Mouse (Mus musculus) bone marrow macrophage, adult 2 months (primary cell): ENCODE results near the gene Zfp580. TPM values are rescaled to one million over a fixed set of nuclear protein-coding genes. Genes with fewer than 3 reads are reported as not detected.

Experiments used
- H3K27ac ChIP-seq: 2 replicates; pipeline ENCODE4 v1.5.1; 2012; ENCODE audit warnings: low read depth, low read length; ENCODE audit not compliant: insufficient read depth
- H3K4me1 ChIP-seq: 2 replicates; pipeline ENCODE4 v1.6.1; 2012; ENCODE audit warnings: low read length; ENCODE audit not compliant: control insufficient read depth, insufficient read depth
- H3K4me3 ChIP-seq: 2 replicates; pipeline ENCODE4 v1.5.1; 2012; ENCODE audit warnings: mild to moderate bottlenecking, low read length, moderate library complexity; ENCODE audit not compliant: insufficient read depth
- CTCF ChIP-seq: IDR thresholded peaks from 2 replicates; pipeline ENCODE4 v1.5.1; 2012; ENCODE audit warnings: low read depth, mild to moderate bottlenecking, low read length, moderate library complexity
- POLR2A ChIP-seq: IDR thresholded peaks from 2 replicates; pipeline ENCODE4 v1.6.1; 2012; ENCODE audit warnings: mild to moderate bottlenecking, low read depth, low read length, borderline replicate concordance
- polyA plus RNA-seq: library from polyadenylated mRNA; stranded (reverse); fragments of >200 nt; gene quantifications from 2 replicates; pipeline ENCODE4 v1.2.4, GENCODE M21; 2012; ENCODE audit not compliant: missing spikeins, insufficient read depth, insufficient read length

The Zfp580 gene
- polyA plus RNA-seq, 1 experiment: 7.7 TPM

DNA sequence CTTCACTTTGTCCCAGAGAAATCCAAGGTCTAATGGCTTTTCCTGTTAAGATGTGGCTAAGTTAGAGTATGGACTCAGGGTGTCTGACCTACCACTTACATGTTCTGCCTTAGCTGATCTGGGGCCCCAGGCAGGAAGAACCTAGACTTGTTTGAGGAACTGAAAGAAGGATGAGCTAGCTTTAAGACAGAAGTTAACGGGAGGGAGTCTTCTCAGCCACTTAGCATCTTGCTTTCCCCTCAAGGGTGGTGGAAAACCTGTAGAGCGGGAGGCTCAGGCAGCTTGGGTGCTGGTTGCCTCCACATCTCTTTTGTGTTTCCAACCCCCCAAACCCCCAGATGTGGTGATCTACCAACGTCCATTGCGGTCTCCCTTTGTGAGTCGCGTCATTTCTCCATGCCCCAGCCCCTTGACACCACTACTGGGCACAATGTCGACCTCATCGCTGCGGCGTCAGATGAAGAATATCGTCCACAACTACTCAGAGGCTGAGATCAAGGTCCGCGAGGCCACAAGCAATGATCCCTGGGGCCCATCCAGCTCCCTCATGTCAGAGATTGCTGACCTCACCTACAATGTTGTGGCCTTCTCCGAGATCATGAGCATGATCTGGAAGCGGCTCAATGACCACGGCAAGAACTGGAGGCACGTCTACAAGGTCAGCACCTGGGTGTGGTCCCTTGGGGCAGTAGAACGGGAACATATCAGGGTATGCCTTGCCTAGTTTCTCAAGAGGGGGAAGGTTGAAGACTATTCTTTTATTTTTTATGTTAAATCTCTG, 32.2 kb downstream of the Zfp580 start:
- Histone ChIP-seq H3K27ac (peak overlapping the region; percentile 87), H3K4me3 (peak overlapping the region; percentile 41), H3K4me1 (peaks cover 38% of the 10 kb centered on the region)
- TF ChIP-seq CTCF: no peak
- no peak for TF ChIP-seq POLR2A

GRCm38 (mm10) chr7:5085512-5085911, 34.2 kb downstream of the Zfp580 start:
- H3K4me1 ChIP-seq: peaks cover 33% of the 10 kb centered on the region

DNA sequence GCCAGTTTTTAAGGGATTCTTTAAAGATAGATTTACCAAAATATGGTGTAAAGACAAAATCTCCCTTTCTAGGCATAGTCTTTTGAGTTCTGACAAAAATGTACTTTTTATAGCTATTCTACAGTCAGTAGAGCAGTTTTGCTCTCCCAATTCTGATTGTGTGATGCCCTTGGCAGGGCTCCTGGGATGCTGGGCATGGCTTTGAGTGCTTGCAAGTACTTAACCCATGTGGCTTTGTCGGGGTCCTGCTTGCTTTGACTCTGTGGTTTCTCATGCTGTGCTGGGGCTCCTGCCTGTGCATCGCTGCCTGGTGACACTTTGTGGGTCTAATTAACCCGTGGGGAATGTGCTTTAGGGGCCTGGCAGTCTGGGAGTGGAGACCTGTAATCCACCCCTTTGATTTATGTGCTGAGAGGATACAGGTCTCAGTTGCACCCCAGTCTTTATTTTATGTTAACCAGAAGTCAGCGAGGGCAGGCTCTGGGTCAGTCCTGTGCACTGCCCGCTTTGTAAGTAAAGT, 35.6 kb downstream of the Zfp580 start:
- H3K27ac ChIP-seq: no peak overlapping the region
- peaks cover 31% of the 10 kb centered on the region for H3K4me1 ChIP-seq
- TF ChIP-seq CTCF (no peak), POLR2A (no peak)
- H3K4me3 ChIP-seq: no peak overlapping the region

More at GRCm38 (mm10) chr7:5085512-5085911, 34.2 kb downstream of the Zfp580 start:
- TF ChIP-seq POLR2A (no peak), CTCF (no peak)
- no peak overlapping the region for H3K4me3 ChIP-seq
- no peak overlapping the region for H3K27ac ChIP-seq

DNA sequence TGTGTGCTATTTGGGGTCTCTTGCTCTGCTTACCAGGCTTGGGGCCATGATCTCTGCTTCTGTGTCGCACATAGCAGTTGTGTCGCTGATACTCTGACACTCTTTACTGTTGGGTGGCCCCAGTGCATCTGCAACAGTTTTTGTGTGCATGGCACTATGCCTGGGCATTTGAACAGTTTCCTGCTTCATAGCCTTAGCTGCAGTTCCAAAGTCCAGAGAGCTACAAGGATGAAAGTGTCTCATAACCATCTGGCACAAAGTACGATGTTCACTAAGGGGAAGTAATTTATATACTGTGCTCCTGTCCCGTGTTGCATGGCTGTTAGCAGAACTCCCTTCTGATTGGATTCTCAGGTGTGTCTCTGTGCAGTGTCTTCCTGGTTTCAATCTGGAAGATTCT, 36.5 kb downstream of the Zfp580 start:
- H3K4me3 ChIP-seq: no peak overlapping the region

DNA sequence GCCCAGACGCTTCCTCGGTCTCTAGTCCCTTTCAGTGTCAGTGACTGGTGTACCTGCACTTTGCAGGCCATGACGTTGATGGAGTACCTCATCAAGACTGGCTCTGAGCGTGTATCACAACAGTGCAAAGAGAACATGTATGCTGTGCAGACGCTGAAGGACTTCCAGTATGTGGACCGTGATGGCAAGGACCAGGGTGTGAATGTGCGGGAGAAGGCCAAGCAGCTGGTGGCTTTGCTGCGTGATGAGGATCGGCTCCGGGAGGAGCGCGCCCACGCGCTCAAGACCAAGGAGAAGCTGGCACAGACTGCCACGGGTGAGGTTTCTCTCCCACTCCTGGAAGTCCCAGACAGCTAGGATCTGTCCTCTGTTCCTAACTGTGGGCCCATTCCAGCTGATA, 38.5 kb downstream of the Zfp580 start:
- TF ChIP-seq POLR2A: no peak
- TF ChIP-seq CTCF: no peak
- Histone ChIP-seq H3K4me3 (no peak overlapping the region), H3K27ac (no peak overlapping the region), H3K4me1 (peaks cover 12% of the 10 kb centered on the region)

More for the DNA sequence above, 36.5 kb downstream of the Zfp580 start:
- peaks cover 24% of the 10 kb centered on the region for H3K4me1 ChIP-seq
- TF ChIP-seq CTCF: no peak
- no peak for TF ChIP-seq POLR2A
- no peak overlapping the region for H3K27ac ChIP-seq

GRCm38 (mm10) chr7:5091008-5091728, 39.8 kb downstream of the Zfp580 start:
- Histone ChIP-seq H3K4me1 (peaks cover 9% of the 10 kb centered on the region; the same call in 1 of the 2 replicates), H3K27ac (no peak overlapping the region), H3K4me3 (no peak overlapping the region)
- TF ChIP-seq POLR2A (no peak), CTCF (no peak)

- Histone ChIP-seq H3K27ac (no peak overlapping the region), H3K4me3 (no peak overlapping the region), H3K4me1 (0 out of 2 replicates have a peak, but pooled peaks cover 2% of the 10 kb centered on the region)
- TF ChIP-seq POLR2A: no peak
- no peak for TF ChIP-seq CTCF
Measured at GRCm38 (mm10) chr7:5092381-5092780, 41.0 kb downstream of the Zfp580 start.

DNA sequence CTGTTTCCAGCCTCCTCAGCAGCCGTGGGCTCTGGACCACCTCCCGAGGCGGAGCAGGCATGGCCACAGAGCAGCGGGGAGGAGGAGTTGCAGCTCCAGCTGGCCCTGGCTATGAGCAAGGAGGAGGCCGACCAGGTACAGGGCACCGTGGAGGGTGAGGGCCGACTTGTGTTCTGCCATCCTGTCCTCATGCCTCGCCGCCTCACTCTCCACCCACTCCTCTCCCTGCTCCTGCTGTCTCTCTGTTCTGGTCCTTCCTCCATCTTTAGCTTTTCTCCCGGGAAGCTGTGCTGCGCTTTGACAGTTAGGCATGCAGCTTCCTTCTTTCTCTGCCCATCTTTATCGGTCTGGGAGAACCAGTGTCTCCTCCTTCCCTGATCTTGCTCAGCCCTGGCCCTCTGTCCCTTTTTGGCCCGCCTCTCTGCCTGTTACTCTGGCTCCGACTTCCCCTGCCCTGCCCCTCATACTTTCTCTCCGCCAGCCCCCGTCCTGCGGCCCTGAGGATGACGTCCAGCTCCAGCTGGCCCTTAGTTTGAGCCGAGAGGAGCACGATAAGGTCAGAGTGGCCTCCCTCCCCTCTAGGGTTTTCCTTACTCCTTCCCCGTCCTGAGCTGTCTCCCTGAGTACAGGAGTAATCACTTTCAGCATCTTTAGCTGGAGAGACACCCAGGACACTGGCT, 41.6 kb downstream of the Zfp580 start:
- no peak overlapping the region for H3K27ac ChIP-seq
- TF ChIP-seq CTCF (no peak), POLR2A (no peak)
- no peak overlapping the region for H3K4me3 ChIP-seq
- H3K4me1 ChIP-seq: 0 out of 2 replicates have a peak, but pooled peaks cover 2% of the 10 kb centered on the region

GRCm38 (mm10) chr7:5098769-5099168, 47.4 kb downstream of the Zfp580 start:
- no peak overlapping the region for H3K4me3 ChIP-seq
- H3K4me1 ChIP-seq: peaks cover 37% of the 10 kb centered on the region
- TF ChIP-seq POLR2A (no peak), CTCF (no peak)
- H3K27ac ChIP-seq: no peak overlapping the region
